Mouse (Mus musculus) thymus, postnatal 25 days (tissue): ENCODE data around the gene Coq7.

Experiments
- DNase-seq: peaks from one replicate; pipeline ENCODE4 v3.0.0; 2022

The Coq7 gene

GRCm38 (mm10) chr7:118494892-118495579 lies 38.1 kb downstream of the Coq7 start:
- no peak for DNase-seq

- no peak for DNase-seq
Measured at GRCm38 (mm10) chr7:118493892-118494291, 39.3 kb downstream of the Coq7 start.

- peak; percentile 56 for DNase-seq
Measured at GRCm38 (mm10) chr7:118491431-118492147, 41.6 kb downstream of the Coq7 start, which contains the start of gene Itpripl2. Gene Itpripl2, minus strand, starts transcription at chr7:118491975.

GRCm38 (mm10) chr7:118490666-118491430 lies 42.3 kb downstream of the Coq7 start:
- no peak for DNase-seq

GRCm38 (mm10) chr7:118489706-118490665 lies 43.2 kb downstream of the Coq7 start:
- DNase-seq: no peak

- DNase-seq: no peak
Measured at GRCm38 (mm10) chr7:118488060-118488664, 45.0 kb downstream of the Coq7 start.

GRCm38 (mm10) chr7:118486917-118487316 lies 46.2 kb downstream of the Coq7 start:
- no peak for DNase-seq

- DNase-seq: no peak
Measured at GRCm38 (mm10) chr7:118483996-118484395, 49.2 kb downstream of the Coq7 start.

- no peak for DNase-seq
Measured at GRCm38 (mm10) chr7:118482001-118482400, 51.2 kb downstream of the Coq7 start.

GRCm38 (mm10) chr7:118481047-118481810 lies 51.9 kb downstream of the Coq7 start:
- no peak for DNase-seq

GRCm38 (mm10) chr7:118480160-118480709 lies 52.9 kb downstream of the Coq7 start:
- DNase-seq: no peak

- DNase-seq: no peak
Measured at GRCm38 (mm10) chr7:118478835-118479312, 54.3 kb downstream of the Coq7 start.

- DNase-seq: no peak
Measured at GRCm38 (mm10) chr7:118476428-118476827, 56.7 kb downstream of the Coq7 start.

GRCm38 (mm10) chr7:118475008-118475705 lies 58.0 kb downstream of the Coq7 start:
- DNase-seq: no peak

GRCm38 (mm10) chr7:118472886-118473285 lies 60.3 kb downstream of the Coq7 start:
- DNase-seq: no peak

GRCm38 (mm10) chr7:118468060-118468459 lies 65.1 kb downstream of the Coq7 start:
- no peak for DNase-seq

GRCm38 (mm10) chr7:118464432-118464831 lies 68.7 kb downstream of the Coq7 start:
- no peak for DNase-seq

- DNase-seq: no peak
Measured at GRCm38 (mm10) chr7:118462818-118463762, 70.1 kb downstream of the Coq7 start.
